Mouse (Mus musculus) embryonic facial prominence, embryonic 11.5 days (tissue): ENCODE measurements at regions not wholly inside any gene's neighbourhood (a gene's known extent, or its start where the extent isn't known, plus 50 kb on each side); places are given as distances from the start of the nearest gene placed in this dataset.

Experiments used
- ATAC-seq: fragments of 200-750 bp; cut with Nextera tagmentation; replicated peaks from 2 replicates; pipeline ENCODE4 v1.8.0; 2017; ENCODE audit warnings: low read depth; ENCODE audit not compliant: insufficient number of reproducible peaks, low FRiP score, low TSS enrichment
- DNase-seq: peaks from one replicate; pipeline ENCODE4 v3.0.0-alpha.2; 2015; ENCODE audit warnings: low spot score
- H3K27ac ChIP-seq: fragments of 300-500 bp; sonication (generic); replicated peaks from 2 replicates; pipeline ENCODE4 v1.5.1; 2014; ENCODE audit warnings: mild to moderate bottlenecking, low read depth, low read length, control low read depth
- H3K27me3 ChIP-seq: fragments of 300-500 bp; sonication (generic); 2 replicates; pipeline ENCODE4 v1.6.1; 2014; ENCODE audit warnings: mild to moderate bottlenecking, low read length, moderate library complexity, mixed read lengths; ENCODE audit not compliant: control insufficient read depth, insufficient read depth
- H3K36me3 ChIP-seq: fragments of 300-500 bp; sonication (generic); replicated peaks from 2 replicates; pipeline ENCODE4 v1.6.1; 2014; ENCODE audit warnings: low read depth, mild to moderate bottlenecking, low read length, moderate library complexity, mixed read lengths; ENCODE audit not compliant: control insufficient read depth, insufficient read depth
- H3K4me1 ChIP-seq: fragments of 300-500 bp; sonication (generic); 2 replicates; pipeline ENCODE4 v1.6.1; 2014; ENCODE audit warnings: low read length, mixed read lengths; ENCODE audit not compliant: control insufficient read depth, insufficient read depth
- H3K4me2 ChIP-seq: fragments of 300-500 bp; sonication (generic); 2 replicates; pipeline ENCODE4 v1.6.1; 2014; ENCODE audit warnings: low read depth, mild to moderate bottlenecking, control low read depth, low read length, moderate library complexity
- H3K4me3 ChIP-seq: fragments of 300-500 bp; sonication (generic); 2 replicates; pipeline ENCODE4 v1.5.1; 2014; ENCODE audit warnings: low read depth, low read length, control low read depth
- H3K9ac ChIP-seq: fragments of 300-500 bp; sonication (generic); replicated peaks from 2 replicates; pipeline ENCODE4 v1.6.1; 2014; ENCODE audit warnings: mild to moderate bottlenecking, control low read depth, low read length
- H3K9me3 ChIP-seq: fragments of 300-500 bp; sonication (generic); replicated peaks from 2 replicates; pipeline ENCODE4 v1.6.1; 2016; ENCODE audit warnings: mild to moderate bottlenecking, low read length, inconsistent platforms, mixed read lengths; ENCODE audit not compliant: control insufficient read depth
- WGBS: fragments of 180-500 bp; shearing (Covaris S2); extraction: QIAGEN DNeasy Blood & Tissue Kit; methylation state at CpG from one replicate; pipeline ENCODE4 v1.1.7; 2014; 5-methylcytosine and 5-hydroxymethylcytosine counted together

GRCm38 (mm10) chr10:21446641-21447040 lies 69.5 kb downstream of the Aldh8a1 start:
- H3K27me3 ChIP-seq: no peaks in the 10 kb centered on the region
- no peaks in the 10 kb centered on the region for H3K9me3 ChIP-seq
- WGBS: 72% methylated on average over 12 of the region's 12 CpGs
- no peaks in the 10 kb centered on the region for H3K36me3 ChIP-seq
- no peak overlapping the region for H3K4me2 ChIP-seq
- H3K9ac ChIP-seq: no peak overlapping the region
- no peak overlapping the region for H3K4me3 ChIP-seq
- H3K27ac ChIP-seq: no peak overlapping the region
- no peak for DNase-seq
- no peaks in the 10 kb centered on the region for H3K4me1 ChIP-seq
- no peak for ATAC-seq

GRCm38 (mm10) chr10:21448132-21448531 lies 71.0 kb downstream of the Aldh8a1 start:
- no peak overlapping the region for H3K4me3 ChIP-seq
- no peaks in the 10 kb centered on the region for H3K4me1 ChIP-seq
- H3K4me2 ChIP-seq: no peak overlapping the region
- no peaks in the 10 kb centered on the region for H3K27me3 ChIP-seq
- no peaks in the 10 kb centered on the region for H3K36me3 ChIP-seq
- no peak overlapping the region for H3K27ac ChIP-seq
- 90% methylated on average over 3 of the region's 3 CpGs for WGBS
- DNase-seq: no peak
- H3K9ac ChIP-seq: no peak overlapping the region
- no peak for ATAC-seq
- H3K9me3 ChIP-seq: no peaks in the 10 kb centered on the region

- no peaks in the 10 kb centered on the region for H3K36me3 ChIP-seq
- H3K9ac ChIP-seq: no peak overlapping the region
- H3K4me3 ChIP-seq: no peak overlapping the region
- 86% methylated on average over 5 of the region's 5 CpGs for WGBS
- no peak overlapping the region for H3K27ac ChIP-seq
- H3K4me2 ChIP-seq: no peak overlapping the region
- no peaks in the 10 kb centered on the region for H3K9me3 ChIP-seq
- H3K27me3 ChIP-seq: no peaks in the 10 kb centered on the region
- DNase-seq: no peak
- H3K4me1 ChIP-seq: no peaks in the 10 kb centered on the region
- ATAC-seq: no peak
These were observed 71.9 kb downstream of the Aldh8a1 start for GRCm38 (mm10) chr10:21448942-21449341.

GRCm38 (mm10) chr10:21452611-21453010 lies 75.5 kb downstream of the Aldh8a1 start:
- H3K9ac ChIP-seq: no peak overlapping the region
- H3K36me3 ChIP-seq: no peaks in the 10 kb centered on the region
- H3K4me2 ChIP-seq: no peak overlapping the region
- no peaks in the 10 kb centered on the region for H3K27me3 ChIP-seq
- ATAC-seq (no peak), DNase-seq (no peak)
- no peaks in the 10 kb centered on the region for H3K4me1 ChIP-seq
- 93% methylated on average over 2 of the region's 2 CpGs for WGBS
- H3K27ac ChIP-seq: no peak overlapping the region
- H3K9me3 ChIP-seq: no peaks in the 10 kb centered on the region
- no peak overlapping the region for H3K4me3 ChIP-seq

- 77% methylated on average over 3 of the region's 3 CpGs for WGBS
- Histone ChIP-seq H3K36me3 (no peaks in the 10 kb centered on the region), H3K27ac (no peak overlapping the region), H3K27me3 (no peaks in the 10 kb centered on the region), H3K4me3 (no peak overlapping the region), H3K9ac (no peak overlapping the region), H3K4me2 (no peak overlapping the region), H3K9me3 (no peaks in the 10 kb centered on the region), H3K4me1 (no peaks in the 10 kb centered on the region)
- no peak for ATAC-seq
- DNase-seq: no peak
These were observed 76.4 kb downstream of the Aldh8a1 start for GRCm38 (mm10) chr10:21453527-21453926.

GRCm38 (mm10) chr10:21454153-21454552 lies 77.1 kb downstream of the Aldh8a1 start:
- WGBS: 80% methylated on average over 5 of the region's 5 CpGs
- Histone ChIP-seq H3K27ac (no peak overlapping the region), H3K9me3 (no peaks in the 10 kb centered on the region)

GRCm38 (mm10) chr10:21454757-21455156 lies 77.7 kb downstream of the Aldh8a1 start:
- WGBS: 93% methylated on average over 16 of the region's 16 CpGs
- DNase-seq: no peak
- Histone ChIP-seq H3K9me3 (no peaks in the 10 kb centered on the region), H3K27ac (no peak overlapping the region), H3K4me2 (no peak overlapping the region), H3K4me1 (no peaks in the 10 kb centered on the region), H3K9ac (no peak overlapping the region), H3K27me3 (no peaks in the 10 kb centered on the region), H3K36me3 (no peaks in the 10 kb centered on the region), H3K4me3 (no peak overlapping the region)
- no peak for ATAC-seq

More at GRCm38 (mm10) chr10:21454153-21454552, 77.1 kb downstream of the Aldh8a1 start:
- Histone ChIP-seq H3K4me1 (no peaks in the 10 kb centered on the region), H3K9ac (no peak overlapping the region), H3K27me3 (no peaks in the 10 kb centered on the region), H3K36me3 (no peaks in the 10 kb centered on the region), H3K4me2 (no peak overlapping the region), H3K4me3 (no peak overlapping the region)
- DNase-seq (no peak), ATAC-seq (no peak)

- WGBS: 74% methylated on average over 5 of the region's 5 CpGs
- H3K9ac ChIP-seq: no peak overlapping the region
- H3K27me3 ChIP-seq: no peaks in the 10 kb centered on the region
- H3K4me3 ChIP-seq: no peak overlapping the region
- no peak overlapping the region for H3K4me2 ChIP-seq
- no peaks in the 10 kb centered on the region for H3K9me3 ChIP-seq
- no peak overlapping the region for H3K27ac ChIP-seq
- H3K4me1 ChIP-seq: no peaks in the 10 kb centered on the region
- no peaks in the 10 kb centered on the region for H3K36me3 ChIP-seq
- DNase-seq (no peak), ATAC-seq (no peak)
These were observed 78.8 kb downstream of the Aldh8a1 start for GRCm38 (mm10) chr10:21455863-21456262.
